Mouse (Mus musculus): Measurements from ENCODE around the gene Dclre1b.

Gene Dclre1b

DNA sequence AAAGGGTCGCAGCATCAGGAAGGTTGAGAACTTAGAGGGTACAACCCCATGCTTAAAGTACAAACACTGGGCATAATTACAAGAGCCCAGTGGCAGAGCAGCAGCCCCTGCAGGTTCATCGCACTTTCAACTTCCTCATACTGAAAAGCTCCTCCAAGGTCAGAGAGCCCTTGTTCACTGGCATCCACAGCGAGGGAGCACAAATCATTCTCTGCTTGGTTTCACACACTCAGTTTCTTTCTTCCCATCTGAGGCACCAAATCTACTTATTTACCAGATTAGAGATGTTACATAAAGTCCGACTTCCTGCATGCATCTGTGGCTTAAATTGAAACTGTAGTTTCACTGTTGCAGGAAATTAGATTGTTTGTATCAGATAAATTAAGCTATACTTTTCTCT is 36.4 kb downstream of the Dclre1b start:
- no peak for DNase-seq (ENCODE audit: low read depth)

DNA sequence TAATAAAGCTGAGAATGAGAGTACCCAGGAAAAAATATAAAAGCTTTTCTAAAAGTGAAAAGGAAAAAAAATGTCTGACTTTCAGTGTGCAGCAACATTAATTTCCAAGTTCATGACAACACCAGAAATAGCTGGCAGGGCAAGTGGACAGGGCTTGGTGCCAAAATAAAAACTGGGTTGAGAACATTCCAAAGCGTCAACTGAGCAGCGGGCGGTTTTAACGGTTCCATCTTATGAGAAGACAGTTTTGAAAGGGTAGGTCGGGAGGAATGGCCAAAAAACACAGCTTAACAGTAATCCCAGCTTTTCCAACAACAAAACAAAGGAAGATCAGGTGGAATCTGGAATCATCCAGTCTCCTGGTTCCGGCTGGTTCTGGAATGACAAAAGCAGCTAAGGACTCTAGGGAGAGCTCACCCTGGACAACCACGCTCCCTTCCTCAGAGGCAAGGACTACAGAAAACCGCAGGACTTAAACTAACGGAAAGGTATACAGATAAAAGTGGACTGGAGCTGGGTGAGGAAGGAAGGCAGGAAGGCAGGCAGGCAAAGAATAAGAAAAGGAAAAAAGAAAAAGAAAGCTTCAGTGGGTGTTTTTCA is 37.6 kb downstream of the Dclre1b start:
- peak; percentile 83 for DNase-seq (ENCODE audit: low read depth)

DNA sequence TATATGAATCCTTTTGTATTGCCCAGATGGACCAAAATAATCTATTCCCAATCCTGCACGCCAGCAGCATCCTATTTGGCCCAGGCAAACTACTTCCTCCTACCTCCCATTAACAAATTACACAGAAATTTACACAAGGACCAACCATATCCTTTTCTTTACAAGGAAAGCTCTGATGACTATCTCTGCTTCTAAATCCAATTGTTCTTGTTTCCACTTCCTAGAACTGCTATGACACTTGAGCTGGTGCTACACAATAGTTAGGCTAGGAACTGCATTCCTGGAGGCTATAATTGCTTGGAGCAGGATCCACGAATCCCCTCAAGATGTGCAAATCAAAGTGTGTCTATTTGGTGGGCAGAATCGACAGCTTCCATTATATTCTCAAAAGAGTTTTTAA is 42.5 kb downstream of the Dclre1b start:
- DNase-seq (ENCODE audit: low read depth), result no peak

DNA sequence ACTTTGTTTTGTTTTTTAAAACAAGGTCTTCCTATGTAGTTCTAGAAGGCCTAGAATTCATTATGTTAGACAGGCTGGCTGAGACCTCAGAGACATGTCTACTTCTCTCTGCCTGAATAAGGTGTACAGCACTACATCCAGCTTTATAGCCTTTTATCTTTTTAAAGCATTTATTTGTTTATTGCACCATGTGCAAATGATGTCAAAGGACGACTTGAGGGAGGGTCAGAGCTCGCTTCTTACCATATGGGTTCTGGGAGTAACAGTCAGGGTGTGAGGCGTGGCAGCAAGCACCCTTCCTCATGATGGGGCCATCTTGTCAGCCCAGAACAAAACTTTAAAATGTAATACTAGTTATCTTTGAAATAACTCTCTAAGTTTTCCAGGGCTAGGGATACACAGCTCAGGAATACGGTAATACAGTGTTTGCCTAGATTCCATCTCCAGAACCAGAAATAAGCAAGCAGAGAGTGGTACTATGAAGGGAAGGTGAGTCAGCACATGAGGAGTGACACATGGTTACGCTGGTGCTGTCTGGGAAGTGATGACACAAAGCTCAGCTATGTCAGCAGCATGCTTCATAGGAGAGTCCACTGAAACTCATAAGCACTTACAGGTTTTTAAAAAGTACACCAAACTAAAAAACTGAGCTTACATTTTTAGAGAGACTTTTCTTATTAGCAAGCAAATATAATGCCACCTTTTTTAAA is 49.8 kb downstream of the Dclre1b start:
- peak; percentile 81 for DNase-seq (ENCODE audit: low read depth)

DNA sequence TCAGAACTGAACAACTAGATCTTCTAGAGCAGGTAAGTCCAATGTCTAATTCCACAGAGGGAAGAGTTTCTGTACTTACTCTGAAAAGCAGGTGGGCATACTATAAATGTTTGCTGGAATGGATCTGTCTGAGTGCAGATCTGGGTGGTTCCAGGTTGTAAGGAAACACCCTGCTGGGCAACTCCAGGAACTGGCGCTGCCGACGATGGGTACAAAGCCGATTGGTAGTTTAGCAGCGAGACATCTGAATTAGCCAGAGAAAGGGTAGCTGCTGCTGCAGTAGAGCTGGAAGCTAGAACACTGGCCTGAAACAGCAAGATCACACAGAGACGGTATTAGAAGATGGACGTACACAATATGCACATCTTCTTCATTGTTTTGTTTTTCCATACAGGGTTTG is 50.8 kb downstream of the Dclre1b start:
- DNase-seq (ENCODE audit: low read depth), result no peak

DNA sequence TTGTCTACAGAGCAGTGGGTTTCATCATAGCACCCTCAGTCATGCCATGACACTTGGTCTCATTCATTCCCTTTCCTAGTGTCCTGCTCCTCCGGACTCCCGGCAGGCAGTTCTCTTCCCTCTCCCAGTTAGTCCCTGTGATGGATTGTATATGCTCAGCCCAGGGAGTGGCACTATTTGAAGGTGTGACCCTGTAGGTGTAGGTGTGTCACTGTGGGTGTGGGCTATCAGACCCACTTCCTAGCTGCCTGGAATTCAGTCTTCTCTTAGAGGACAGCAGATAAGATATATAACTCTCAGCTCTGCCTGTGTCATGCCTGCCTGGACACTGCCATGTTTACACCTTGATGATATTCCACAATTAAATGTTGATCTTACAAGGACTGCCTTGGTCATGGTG is 52.3 kb downstream of the Dclre1b start:
- DNase-seq (ENCODE audit: low read depth), result no peak

DNA sequence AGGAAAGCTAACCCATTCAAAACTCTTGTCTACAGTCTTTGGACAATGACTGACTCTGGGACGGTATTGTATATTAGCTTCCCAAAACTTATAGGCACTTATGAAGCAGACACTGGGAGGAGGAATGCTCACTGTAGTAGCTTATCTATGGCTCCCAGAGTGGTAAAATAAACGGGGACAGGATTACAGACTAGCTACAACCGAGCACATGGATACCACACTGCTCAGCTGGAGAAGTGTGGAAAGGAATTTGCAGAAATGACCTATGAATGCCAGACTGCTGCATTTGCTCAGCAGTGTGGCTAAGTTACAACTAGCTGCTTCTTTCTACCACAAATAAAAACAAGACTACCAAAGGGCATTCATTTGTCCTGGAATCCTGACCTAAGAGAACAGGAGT is 53.9 kb downstream of the Dclre1b start:
- DNase-seq (ENCODE audit: low read depth), result no peak

DNA sequence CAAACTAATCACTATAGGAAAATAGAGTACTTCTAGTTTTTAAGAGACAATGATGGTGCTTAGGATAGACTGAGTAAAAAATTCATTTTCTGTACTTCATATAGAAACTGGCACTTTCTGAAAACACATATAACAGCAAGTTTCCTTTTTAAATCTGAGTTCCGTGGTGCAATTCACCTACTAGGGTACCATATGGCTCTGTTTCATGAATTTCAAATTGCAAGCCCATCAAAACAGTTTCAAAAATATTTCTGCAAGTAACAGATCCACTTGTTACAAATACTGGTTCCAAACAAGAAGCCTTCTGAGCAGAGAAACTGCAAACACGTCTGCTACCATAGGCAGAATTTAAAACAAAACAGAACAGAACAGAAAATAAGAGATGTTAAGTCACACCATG is 57.7 kb downstream of the Dclre1b start:
- no peak for DNase-seq (ENCODE audit: low read depth)

Measured in NIH3T3 (cell line).